Mouse (Mus musculus) MEL (cell line): Measurements from ENCODE around the gene Kcnd3. TPM values are rescaled to one million over a fixed set of nuclear protein-coding genes. Genes with fewer than 3 reads are reported as not detected.

ENCODE experiments used
- DNase-seq: peaks from one replicate; pipeline ENCODE4 v3.0.0; 2011; ENCODE audit warnings: low read depth, low spot score
- H3K27ac ChIP-seq: 2 replicates; pipeline ENCODE4 v1.5.1; 2012; ENCODE audit warnings: low read depth, mild to moderate bottlenecking, control low read depth, low read length, moderate library complexity; ENCODE audit not compliant: control insufficient read depth
- H3K27me3 ChIP-seq, 2 experiments: fragments of 150-350 bp in 1 of 2; sonication (generic) in 1 of 2; 2 replicates each; pipeline ENCODE4 v1.6.1; 2012; ENCODE audit warnings: low read length in 2 of 2, mild to moderate bottlenecking in 2 of 2, improper control_type of control experiment in 1 of 2, moderate library complexity in 1 of 2; ENCODE audit not compliant: insufficient read depth in 2 of 2, control insufficient read depth in 1 of 2
- H3K36me3 ChIP-seq, 2 experiments: 2 replicates each; pipeline ENCODE4 v1.6.1; 2012 to 2014; ENCODE audit warnings: low read length in 2 of 2, improper control_type of control experiment in 1 of 2, inconsistent platforms in 1 of 2, mild to moderate bottlenecking in 1 of 2; ENCODE audit not compliant: insufficient read depth in 2 of 2, control insufficient read depth in 1 of 2
- H3K4me1 ChIP-seq, 2 experiments: fragments of 150-350 bp in 1 of 2; sonication (generic) in 1 of 2; 2 replicates each; pipeline ENCODE4 v1.6.1; 2012; ENCODE audit warnings: low read length in 2 of 2, improper control_type of control experiment in 1 of 2, mild to moderate bottlenecking in 1 of 2; ENCODE audit not compliant: insufficient read depth in 2 of 2, control insufficient read depth in 1 of 2
- H3K4me3 ChIP-seq, 2 experiments: fragments of 150-350 bp in 1 of 2; sonication (generic) in 1 of 2; 2 replicates each; pipeline ENCODE4 v1.5.1; 2012; ENCODE audit warnings: low read depth in 2 of 2, low read length in 2 of 2, mild to moderate bottlenecking in 2 of 2, moderate library complexity in 2 of 2, control low read depth in 1 of 2, improper control_type of control experiment in 1 of 2; ENCODE audit not compliant: control insufficient read depth in 1 of 2, insufficient read depth in 1 of 2
- H3K79me2 ChIP-seq: 2 replicates; pipeline ENCODE4 v1.6.1; 2012; ENCODE audit warnings: mild to moderate bottlenecking, low read length, moderate library complexity; ENCODE audit not compliant: control insufficient read depth, poor library complexity, insufficient read depth
- H3K9ac ChIP-seq: 2 replicates; pipeline ENCODE4 v1.6.1; 2012; ENCODE audit warnings: low read depth, mild to moderate bottlenecking, control low read depth, low read length, moderate library complexity; ENCODE audit not compliant: control insufficient read depth, poor library complexity, severe bottlenecking
- H3K9me3 ChIP-seq: fragments of 150-350 bp; sonication (generic); replicated peaks from 2 replicates; pipeline ENCODE4 v1.6.1; 2012; ENCODE audit warnings: mild to moderate bottlenecking, low read length, improper control_type of control experiment, moderate library complexity; ENCODE audit not compliant: insufficient read depth
- CTCF ChIP-seq, 3 experiments: IDR thresholded peaks in 2 of 3; conservative IDR thresholded peaks in 1 of 3; 2 replicates each; pipeline ENCODE4 v1.5.1; 2011 to 2012; ENCODE audit warnings: low read length in 3 of 3, low read depth in 2 of 3, mild to moderate bottlenecking in 2 of 3, improper control_type of control experiment in 1 of 3, inconsistent platforms in 1 of 3, mixed read lengths in 1 of 3, moderate library complexity in 1 of 3; ENCODE audit not compliant: control insufficient read depth in 1 of 3, insufficient read depth in 1 of 3, poor library complexity in 1 of 3, severe bottlenecking in 1 of 3
- E2F4 ChIP-seq: IDR thresholded peaks from 2 replicates; pipeline ENCODE4 v1.6.1; 2011; ENCODE audit warnings: low read depth, low read length, improper control_type of control experiment, borderline replicate concordance
- EP300 ChIP-seq, 2 experiments: IDR thresholded peaks; 2 replicates each; pipeline ENCODE4 v1.6.1; 2011; ENCODE audit warnings: improper control_type of control experiment in 2 of 2, low read length in 2 of 2, low read depth in 1 of 2, mild to moderate bottlenecking in 1 of 2
- JUND ChIP-seq: IDR thresholded peaks from 2 replicates; pipeline ENCODE4 v1.6.1; 2011; ENCODE audit warnings: low read depth, mild to moderate bottlenecking, improper control_type of control experiment, low read length
- MAFK ChIP-seq: IDR thresholded peaks from 2 replicates; pipeline ENCODE4 v1.6.1; 2011; ENCODE audit warnings: low read depth, mild to moderate bottlenecking, low read length, improper control_type of control experiment, borderline replicate concordance
- MAX ChIP-seq: IDR thresholded peaks from 2 replicates; pipeline ENCODE4 v1.6.1; 2011; ENCODE audit warnings: low read length, improper control_type of control experiment
- MAZ ChIP-seq: IDR thresholded peaks from 2 replicates; pipeline ENCODE4 v1.6.1; 2012; ENCODE audit warnings: low read depth, mild to moderate bottlenecking, inconsistent platforms, low read length, improper control_type of control experiment
- MEF2A ChIP-seq: IDR thresholded peaks from 2 replicates; pipeline ENCODE4 v1.6.1; 2014; ENCODE audit warnings: low read depth, mild to moderate bottlenecking, inconsistent platforms, low read length, improper control_type of control experiment; ENCODE audit not compliant: poor library complexity, insufficient replicate concordance, severe bottlenecking; ENCODE audit errors: extremely low read depth
- MYB ChIP-seq: IDR thresholded peaks from 2 replicates; pipeline ENCODE4 v1.6.1; 2011; ENCODE audit warnings: mild to moderate bottlenecking, low read depth, low read length, improper control_type of control experiment
- NELFE ChIP-seq: IDR thresholded peaks from 2 replicates; pipeline ENCODE4 v1.6.1; 2011; ENCODE audit warnings: low read depth, low read length, improper control_type of control experiment
- RAD21 ChIP-seq: IDR thresholded peaks from 2 replicates; pipeline ENCODE4 v1.6.1; 2011; ENCODE audit warnings: mild to moderate bottlenecking, low read depth, low read length, improper control_type of control experiment
- RCOR1 ChIP-seq: IDR thresholded peaks from 2 replicates; pipeline ENCODE4 v1.6.1; 2012; ENCODE audit warnings: low read depth, mild to moderate bottlenecking, inconsistent platforms, low read length, improper control_type of control experiment
- SIN3A ChIP-seq: IDR thresholded peaks from 2 replicates; pipeline ENCODE4 v1.6.1; 2012; ENCODE audit warnings: low read length, improper control_type of control experiment, inconsistent platforms
- SMC3 ChIP-seq: IDR thresholded peaks from 2 replicates; pipeline ENCODE4 v1.6.1; 2011; ENCODE audit warnings: low read depth, low read length, improper control_type of control experiment
- TAL1 ChIP-seq: IDR thresholded peaks from 2 replicates; pipeline ENCODE4 v1.6.1; 2012; ENCODE audit warnings: mild to moderate bottlenecking, inconsistent platforms, low read length, moderate library complexity, mixed read lengths
- TCF12 ChIP-seq: IDR thresholded peaks from 2 replicates; pipeline ENCODE4 v1.6.1; 2014; ENCODE audit warnings: low read depth, mild to moderate bottlenecking, inconsistent platforms, low read length, improper control_type of control experiment, moderate library complexity
- USF2 ChIP-seq, 2 experiments: IDR thresholded peaks; 2 replicates each; pipeline ENCODE4 v1.6.1; 2011 to 2012; ENCODE audit warnings: improper control_type of control experiment in 2 of 2, low read length in 2 of 2, borderline replicate concordance in 1 of 2, inconsistent platforms in 1 of 2, low read depth in 1 of 2, mild to moderate bottlenecking in 1 of 2; ENCODE audit not compliant: insufficient read depth in 1 of 2
- ZKSCAN1 ChIP-seq: IDR thresholded peaks from 2 replicates; pipeline ENCODE4 v1.6.1; 2012; ENCODE audit warnings: low read depth, mild to moderate bottlenecking, inconsistent platforms, low read length, improper control_type of control experiment, moderate library complexity
- ZNF384 ChIP-seq: IDR thresholded peaks from 2 replicates; pipeline ENCODE4 v1.6.1; 2012; ENCODE audit warnings: low read depth, mild to moderate bottlenecking, inconsistent platforms, low read length, improper control_type of control experiment
- polyA plus RNA-seq, 2 experiments: library from polyadenylated mRNA; stranded (reverse) in 1 of 2; unstranded in 1 of 2; fragments of >175 nt in 1 of 2; fragments of >200 nt in 1 of 2; gene quantifications; 2 replicates each; pipeline versions ENCODE4 v1.2.1 to v1.2.4; 2012; ENCODE audit warnings: low replicate concordance in 2 of 2, low read depth in 1 of 2; ENCODE audit not compliant: insufficient read length in 2 of 2, insufficient read depth in 1 of 2, missing spikeins in 1 of 2
- total RNA-seq: library from RNA; depleted of rRNA; stranded (reverse); fragments of 300-350 nt; gene quantifications from 2 replicates; pipeline ENCODE4 v1.2.3, GENCODE M21; 2012

The Kcnd3 gene
- total and polyA plus RNA-seq, 3 experiments: 0.01 TPM; not detected in 2

GRCm38 (mm10) chr3:105529700-105530099 is 77.6 kb downstream of the Kcnd3 start:
- TF ChIP-seq MAX: no peak
- no peak for TF ChIP-seq E2F4
- no peak for TF ChIP-seq USF2 (IDR thresholded peaks at IDR 0.05; ENCODE audit: borderline replicate concordance in 1 of 2, insufficient read depth in 1 of 2, low read depth in 1 of 2, low read length in 2 of 2)
- no peak for TF ChIP-seq SIN3A
- Histone ChIP-seq H3K9me3 (no peaks in the 10 kb centered on the region), H3K4me3 (no peak overlapping the region), H3K9ac (no peak overlapping the region), H3K27ac (no peak overlapping the region), H3K27me3 (no peaks in the 10 kb centered on the region), H3K79me2 (no peaks in the 10 kb centered on the region), H3K36me3 (no peaks in the 10 kb centered on the region), H3K4me1 (no peaks in the 10 kb centered on the region)
- no peak for DNase-seq

- no peak for DNase-seq
Measured at GRCm38 (mm10) chr3:105530363-105531130, 78.4 kb downstream of the Kcnd3 start.

GRCm38 (mm10) chr3:105538406-105538805 is 86.3 kb downstream of the Kcnd3 start:
- Histone ChIP-seq H3K36me3 (no peaks in the 10 kb centered on the region), H3K27me3 (no peaks in the 10 kb centered on the region), H3K9me3 (no peaks in the 10 kb centered on the region), H3K4me3 (no peak overlapping the region), H3K9ac (no peak overlapping the region), H3K79me2 (no peaks in the 10 kb centered on the region), H3K27ac (no peak overlapping the region), H3K4me1 (no peaks in the 10 kb centered on the region)
- no peak for DNase-seq
- TF ChIP-seq TAL1 (no peak), E2F4 (no peak), TCF12 (no peak), RAD21 (no peak), NELFE (no peak), SMC3 (no peak), MAFK (no peak), JUND (no peak), EP300 (IDR thresholded peaks at IDR 0.05; ENCODE audit: low read depth in 1 of 2, low read length in 2 of 2) (no peak), ZNF384 (no peak), CTCF (IDR thresholded peaks at IDR 0.05 in 2 of 3, conservative IDR thresholded peaks at IDR 0.05 in 1 of 3; ENCODE audit: control insufficient read depth in 1 of 3, insufficient read depth in 1 of 3, low read depth in 2 of 3, low read length in 3 of 3, poor library complexity in 1 of 3, severe bottlenecking in 1 of 3) (no peak), MYB (no peak)

More at GRCm38 (mm10) chr3:105530363-105531130, 78.4 kb downstream of the Kcnd3 start:
- Histone ChIP-seq H3K4me3 (no peak overlapping the region), H3K27me3 (no peaks in the 10 kb centered on the region), H3K27ac (no peak overlapping the region), H3K9ac (no peak overlapping the region), H3K4me1 (no peaks in the 10 kb centered on the region), H3K36me3 (no peaks in the 10 kb centered on the region), H3K9me3 (no peaks in the 10 kb centered on the region), H3K79me2 (no peaks in the 10 kb centered on the region)
- no peak for TF ChIP-seq MAZ
- no peak for TF ChIP-seq MEF2A
- TF ChIP-seq ZKSCAN1: no peak
- no peak for TF ChIP-seq RCOR1
